Mouse (Mus musculus): ENCODE data around the gene Grwd1.

DNA sequence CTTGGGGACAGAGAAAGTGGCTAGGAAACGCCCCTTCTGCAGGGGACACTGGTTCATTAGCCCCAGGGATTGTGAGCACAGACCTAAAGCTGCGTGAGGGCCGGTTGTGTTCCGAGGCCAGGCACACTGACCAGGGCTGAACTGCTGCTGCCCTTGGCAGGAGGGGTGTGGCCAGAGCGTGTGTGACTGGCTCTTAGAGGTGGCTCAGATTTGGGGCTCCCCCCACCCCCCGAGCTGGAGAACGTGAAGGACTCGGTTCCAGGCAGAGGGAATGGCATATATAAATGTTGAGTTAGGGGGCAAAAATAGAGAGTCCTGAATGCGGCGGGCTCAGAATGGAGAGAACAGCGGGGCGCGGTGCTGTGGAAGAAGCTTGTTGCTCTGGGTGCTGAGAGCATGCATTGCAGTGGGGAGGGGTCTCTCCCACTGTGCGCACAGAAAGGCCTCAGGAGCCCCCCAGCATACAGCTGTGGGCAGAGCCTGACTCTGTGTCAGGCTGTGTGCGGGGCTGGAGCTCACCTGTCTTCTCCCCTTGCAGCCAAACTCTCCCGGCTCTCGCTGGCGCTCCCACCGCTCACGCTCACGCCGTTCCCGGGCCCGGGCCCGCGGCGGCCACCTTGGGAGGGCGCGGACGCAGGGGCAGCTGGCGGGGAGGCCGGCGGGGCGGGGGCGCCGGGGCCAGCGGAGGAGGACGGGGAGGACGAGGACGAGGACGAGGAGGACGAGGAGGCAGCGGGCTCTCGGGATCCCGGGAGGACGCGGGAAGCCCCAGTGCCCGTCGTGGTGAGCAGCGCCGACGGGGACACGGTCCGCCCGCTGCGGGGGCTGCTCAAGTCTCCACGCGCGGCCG lies 32.9 kb downstream of the Grwd1 start:
- no peak for TF ChIP-seq CTCF (IDR thresholded peaks at IDR 0.05; ENCODE audit: insufficient read depth, low read length)
- TF ChIP-seq POLR2A (IDR thresholded peaks at IDR 0.05; ENCODE audit: borderline replicate concordance, extremely low read depth, low read depth, low read length) = no peak
